Mouse (Mus musculus): ENCODE data around the gene Fam207a. TPM values are rescaled to one million over a fixed set of nuclear protein-coding genes. Genes with fewer than 3 reads are reported as not detected.

Fam207a gene
- total and polyA plus RNA-seq, 2 experiments from 2014 or later, result 32.7 to 47.1 TPM

DNA sequence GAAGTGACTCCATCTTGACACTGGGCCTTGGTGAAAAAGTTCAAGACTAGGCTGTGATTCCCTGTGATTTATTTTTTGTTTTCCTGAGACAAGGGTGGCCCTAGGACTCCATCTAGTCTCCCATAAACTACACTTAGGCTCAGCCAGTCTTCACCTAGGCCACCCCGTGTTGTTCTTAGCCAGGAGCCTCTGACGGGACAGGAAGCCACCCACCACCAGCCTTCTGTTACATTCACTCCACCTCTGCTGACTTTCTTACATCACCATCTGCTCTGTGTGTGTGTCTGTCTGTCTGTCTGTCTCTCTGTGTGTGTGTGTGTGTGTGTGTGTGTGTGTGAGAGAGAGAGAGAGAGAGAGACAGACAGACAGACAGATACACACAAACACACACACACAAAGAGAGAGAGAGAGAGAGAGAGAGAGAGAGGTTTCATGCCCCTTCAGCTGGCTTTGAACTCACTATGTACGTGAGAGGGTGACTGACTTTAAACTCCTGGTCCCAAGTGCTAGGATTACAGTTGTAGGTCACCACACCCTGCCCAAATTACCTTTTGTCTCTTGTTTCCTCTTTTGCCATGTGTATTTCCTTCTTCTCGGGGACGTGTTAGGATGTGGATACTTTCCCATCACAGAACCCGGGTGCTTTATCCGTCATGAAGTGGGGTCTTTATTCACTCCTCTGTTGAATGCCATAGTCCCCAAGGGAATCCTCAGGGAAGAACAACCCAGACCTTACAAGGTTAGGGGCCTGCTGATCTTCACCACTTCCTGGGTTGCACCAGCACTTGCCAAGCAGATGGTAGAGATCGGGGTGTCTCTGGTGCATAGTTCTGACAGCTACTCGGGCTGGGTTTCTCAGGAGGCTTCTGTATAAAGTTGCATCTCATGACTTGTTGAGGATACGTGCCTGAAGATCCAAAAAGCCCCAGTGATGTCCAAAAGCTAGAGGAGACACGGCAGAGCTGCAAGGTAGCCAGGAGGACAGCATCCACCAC is 21.9 kb upstream of the Fam207a start:
- no peaks in the 10 kb centered on the region for H3K9me3 ChIP-seq (ENCODE audit: low read length)
- H3K4me1 ChIP-seq (ENCODE audit: insufficient read depth, low read length), result no peaks in the 10 kb centered on the region
- 84% methylated on average over 11 of the region's 11 CpGs for WGBS
- H3K4me3 ChIP-seq (ENCODE audit: low read depth, low read length), result no peak overlapping the region
- DNase-seq (ENCODE audit: low spot score) (no peak), ATAC-seq (ENCODE audit: low FRiP score) (no peak)
- H3K27me3 ChIP-seq (ENCODE audit: insufficient read depth, low read length), result no peaks in the 10 kb centered on the region
- H3K4me2 ChIP-seq (ENCODE audit: low read depth, low read length, poor library complexity, severe bottlenecking), result no peak overlapping the region
- no peak overlapping the region for H3K27ac ChIP-seq (ENCODE audit: low read depth, low read length)
- no peak overlapping the region for H3K9ac ChIP-seq (replicated peaks; ENCODE audit: low read length, poor library complexity, severe bottlenecking)
- no peak for TF ChIP-seq CTCF (IDR thresholded peaks at IDR 0.05)
- no peaks in the 10 kb centered on the region for H3K36me3 ChIP-seq (ENCODE audit: insufficient read depth, low read length)

DNA sequence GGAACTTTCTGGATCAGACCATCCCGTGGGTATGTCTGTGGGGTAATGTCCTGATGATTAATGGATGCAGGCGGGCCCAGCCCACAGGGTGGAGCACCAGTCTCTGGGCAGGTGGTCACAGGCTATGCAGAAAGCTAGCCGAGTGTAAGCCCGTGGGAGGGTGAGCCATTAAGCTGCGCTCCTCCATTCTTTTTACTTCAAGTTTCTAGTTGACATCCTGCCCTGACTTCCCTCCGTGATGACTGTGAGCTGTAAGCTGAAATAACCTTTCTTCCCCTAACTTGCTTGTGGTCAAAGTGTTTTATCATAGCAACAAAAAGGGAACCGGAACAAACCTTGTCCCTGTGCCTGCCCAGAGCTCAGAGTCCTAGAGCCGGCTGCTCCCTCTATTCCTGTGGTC is 21.1 kb upstream of the Fam207a start:
- ATAC-seq (ENCODE audit: low FRiP score), result no peak
- Histone ChIP-seq H3K27me3 (ENCODE audit: insufficient read depth, low read length) (no peaks in the 10 kb centered on the region), H3K4me2 (ENCODE audit: low read depth, low read length, poor library complexity, severe bottlenecking) (no peak overlapping the region), H3K27ac (ENCODE audit: low read depth, low read length) (no peak overlapping the region), H3K9ac (replicated peaks; ENCODE audit: low read length, poor library complexity, severe bottlenecking) (no peak overlapping the region), H3K9me3 (ENCODE audit: low read length) (no peaks in the 10 kb centered on the region), H3K4me3 (ENCODE audit: low read depth, low read length) (no peak overlapping the region), H3K36me3 (ENCODE audit: insufficient read depth, low read length) (no peaks in the 10 kb centered on the region), H3K4me1 (ENCODE audit: insufficient read depth, low read length) (no peaks in the 10 kb centered on the region)
- 76% methylated on average over 8 of the region's 8 CpGs for WGBS
- TF ChIP-seq CTCF (IDR thresholded peaks at IDR 0.05), result no peak
- no peak for DNase-seq (ENCODE audit: low spot score)

DNA sequence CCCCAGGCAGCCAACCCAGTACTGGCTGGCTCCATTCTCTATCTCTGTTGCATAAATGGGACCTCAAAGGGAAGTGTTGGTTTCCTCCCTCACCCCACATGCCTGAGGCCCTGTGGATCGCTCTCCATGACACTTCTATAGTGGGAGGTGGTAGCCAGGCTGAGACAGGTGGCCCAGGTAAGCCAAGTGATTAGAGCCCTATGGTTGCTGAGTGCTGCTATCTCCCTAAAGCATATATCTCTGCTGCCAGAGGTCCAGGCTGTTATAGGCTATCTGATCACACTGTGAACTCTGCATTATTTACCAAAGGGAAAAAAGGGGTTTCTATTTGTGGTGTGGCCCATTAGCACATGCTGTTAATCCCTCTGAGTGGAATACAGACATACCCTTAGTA is 16.4 kb upstream of the Fam207a start:
- Histone ChIP-seq H3K4me1 (ENCODE audit: insufficient read depth, low read length) (no peaks in the 10 kb centered on the region), H3K4me3 (ENCODE audit: low read depth, low read length) (no peak overlapping the region), H3K9me3 (ENCODE audit: low read length) (no peaks in the 10 kb centered on the region), H3K36me3 (ENCODE audit: insufficient read depth, low read length) (no peaks in the 10 kb centered on the region), H3K4me2 (ENCODE audit: low read depth, low read length, poor library complexity, severe bottlenecking) (no peak overlapping the region), H3K27me3 (ENCODE audit: insufficient read depth, low read length) (no peaks in the 10 kb centered on the region), H3K27ac (ENCODE audit: low read depth, low read length) (no peak overlapping the region), H3K9ac (replicated peaks; ENCODE audit: low read length, poor library complexity, severe bottlenecking) (no peak overlapping the region)
- TF ChIP-seq CTCF (IDR thresholded peaks at IDR 0.05), result no peak
- WGBS, result 73% methylated on average over 1 of the region's 1 CpGs
- no peak for DNase-seq (ENCODE audit: low spot score)
- no peak for ATAC-seq (ENCODE audit: low FRiP score)

DNA sequence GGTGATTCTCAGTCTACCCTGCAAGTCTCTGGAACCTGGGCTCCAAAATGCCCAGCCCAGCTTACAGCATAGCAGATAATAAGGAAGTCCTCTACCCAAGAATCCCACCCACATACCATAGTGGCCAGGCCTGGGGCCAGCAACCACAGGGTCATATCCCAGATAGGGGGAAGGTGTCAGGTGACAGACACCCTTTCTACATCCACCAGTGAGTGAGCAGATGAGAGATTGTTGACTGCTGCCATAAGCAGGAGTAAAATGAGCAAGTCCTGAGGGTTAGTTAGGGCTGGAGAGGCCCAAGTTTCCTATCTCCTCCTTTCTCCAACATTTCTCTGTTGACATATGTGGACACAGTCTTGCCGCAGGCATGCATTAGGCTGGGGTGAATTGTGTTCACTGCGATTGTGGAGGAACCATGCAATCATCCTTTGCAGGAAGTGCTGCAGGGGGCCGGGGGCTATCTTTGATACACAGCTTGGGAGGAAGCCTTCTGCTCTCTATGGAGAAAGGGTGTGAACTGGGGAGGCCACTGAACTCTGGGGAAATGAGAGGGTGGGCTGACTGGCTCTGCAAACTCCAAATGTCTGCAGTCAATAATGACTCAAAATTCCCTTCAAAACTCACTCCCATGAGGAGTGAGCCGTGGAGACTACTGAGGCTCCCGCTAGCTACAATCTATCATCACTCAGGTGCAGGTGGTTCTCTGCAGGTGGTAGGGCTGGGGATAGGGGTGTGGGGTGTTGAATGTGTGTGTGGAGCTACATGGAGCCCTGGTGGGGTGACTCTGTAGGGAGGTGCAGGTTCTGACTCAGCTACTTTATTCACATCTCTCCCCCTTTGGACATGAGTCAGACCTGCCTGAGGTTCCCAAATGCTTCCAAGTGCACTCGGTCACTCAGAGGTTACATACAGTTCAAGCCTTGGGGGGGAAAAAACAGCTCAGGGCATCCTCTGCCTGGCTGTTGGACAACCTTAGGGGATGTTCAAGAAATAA is 15.7 kb upstream of the Fam207a start:
- Histone ChIP-seq H3K9ac (replicated peaks; ENCODE audit: low read length, poor library complexity, severe bottlenecking) (no peak overlapping the region), H3K27me3 (ENCODE audit: insufficient read depth, low read length) (no peaks in the 10 kb centered on the region), H3K4me2 (ENCODE audit: low read depth, low read length, poor library complexity, severe bottlenecking) (no peak overlapping the region), H3K4me3 (ENCODE audit: low read depth, low read length) (no peak overlapping the region), H3K9me3 (ENCODE audit: low read length) (no peaks in the 10 kb centered on the region), H3K27ac (ENCODE audit: low read depth, low read length) (no peak overlapping the region), H3K4me1 (ENCODE audit: insufficient read depth, low read length) (no peaks in the 10 kb centered on the region), H3K36me3 (ENCODE audit: insufficient read depth, low read length) (no peaks in the 10 kb centered on the region)
- no peak for TF ChIP-seq CTCF (IDR thresholded peaks at IDR 0.05)
- ATAC-seq (ENCODE audit: low FRiP score) (no peak), DNase-seq (ENCODE audit: low spot score) (no peak)
- 82% methylated on average over 6 of the region's 6 CpGs for WGBS

DNA sequence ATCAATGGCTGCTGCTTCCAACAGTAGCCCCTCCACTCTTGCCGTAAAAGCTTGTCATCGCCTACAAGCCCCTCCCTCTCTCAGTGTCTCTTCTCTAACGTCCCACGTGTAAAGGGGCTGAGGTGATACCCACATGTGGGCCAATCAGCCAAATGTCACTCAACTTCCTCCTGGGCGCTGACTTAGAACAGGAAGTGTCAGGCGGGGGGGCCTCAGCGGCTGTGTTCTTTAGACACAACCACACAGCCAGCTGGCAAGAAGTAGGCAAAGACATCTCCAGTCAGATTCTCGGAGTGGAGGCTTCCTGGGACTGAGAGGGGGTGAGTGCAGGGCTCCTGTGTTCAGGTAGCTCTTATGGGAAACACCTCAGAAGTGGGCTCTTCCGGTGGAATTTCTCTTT is 14.6 kb upstream of the Fam207a start, which contains the start of gene Itgb2:
Itgb2 (plus strand) TSS at position 113 of the 400 bp plus-strand sequence.
- ATAC-seq (ENCODE audit: low FRiP score) (no peak), DNase-seq (ENCODE audit: low spot score) (no peak)
- Histone ChIP-seq H3K4me3 (ENCODE audit: low read depth, low read length) (no peak within 1 kb of the TSS), H3K4me2 (ENCODE audit: low read depth, low read length, poor library complexity, severe bottlenecking) (no peak within 1 kb of the TSS), H3K9me3 (ENCODE audit: low read length) (no peaks in the 10 kb centered on the region), H3K27ac (ENCODE audit: low read depth, low read length) (no peak within 1 kb of the TSS), H3K4me1 (ENCODE audit: insufficient read depth, low read length) (no peaks in the 10 kb centered on the region), H3K27me3 (ENCODE audit: insufficient read depth, low read length) (no peaks in the 10 kb centered on the region), H3K36me3 (ENCODE audit: insufficient read depth, low read length) (no peaks in the 10 kb centered on the region), H3K9ac (replicated peaks; ENCODE audit: low read length, poor library complexity, severe bottlenecking) (no peak within 1 kb of the TSS)
- 74% methylated on average over 9 of the region's 9 CpGs for WGBS
- TF ChIP-seq CTCF (IDR thresholded peaks at IDR 0.05), result no peak

Data from midbrain, postnatal 0 days (tissue).